Mouse (Mus musculus): ENCODE data around the gene Agk. TPM values are rescaled to one million over a fixed set of nuclear protein-coding genes. Genes with fewer than 3 reads are reported as not detected.

Gene Agk
- polyA plus RNA-seq, 1 experiment from 2014 or later, result 12.0 TPM

GRCm38 (mm10) chr6:40443281-40443928, 118.4 kb downstream of the Agk start:
- ATAC-seq (ENCODE audit: insufficient read depth), result no peak
- Histone ChIP-seq H3K4me1 (replicated peaks) (no peaks in the 10 kb centered on the region), H3K9me3 (replicated peaks) (no peaks in the 10 kb centered on the region), H3K27ac (replicated peaks) (no peak overlapping the region), H3K4me2 (no peak overlapping the region), H3K36me3 (replicated peaks) (no peaks in the 10 kb centered on the region), H3K9ac (no peak overlapping the region), H3K4me3 (replicated peaks) (no peak overlapping the region), H3K27me3 (peaks cover 34% of the 10 kb centered on the region)
- 33% methylated on average over 10 of the region's 10 CpGs for WGBS (ENCODE audit: insufficient replicate concordance)

Other genes starting within 250 kb of the Agk start
- 1.7 and 2.2 TPM in 2 replicates for gene E330009J07Rik, start 111.0 kb downstream of the Agk start, polyA plus RNA-seq (2015; fragmentation: Nextera tagmentation; extraction: Ambion mirVana)
- not detected in 2 replicates for gene Wee2, start 113.9 kb downstream of the Agk start, polyA plus RNA-seq (2015; fragmentation: Nextera tagmentation; extraction: Ambion mirVana)
- gene Ssbp1, start 146.2 kb downstream of the Agk start, polyA plus RNA-seq (2015; fragmentation: Nextera tagmentation; extraction: Ambion mirVana), result 45.7 and 53.0 TPM in 2 replicates
- not detected in 2 replicates for gene Tas2r137, start 166.1 kb downstream of the Agk start, polyA plus RNA-seq (2015; fragmentation: Nextera tagmentation; extraction: Ambion mirVana)
- not detected in 2 replicates for gene Tas2r108, start 168.4 kb downstream of the Agk start, polyA plus RNA-seq (2015; fragmentation: Nextera tagmentation; extraction: Ambion mirVana)
- not detected in 2 replicates for gene Prss37, start 194.3 kb downstream of the Agk start, polyA plus RNA-seq (2015; fragmentation: Nextera tagmentation; extraction: Ambion mirVana)
- gene Olfr461, start 229.9 kb downstream of the Agk start, polyA plus RNA-seq (2015; fragmentation: Nextera tagmentation; extraction: Ambion mirVana), result not detected in 2 replicates
- not detected in 2 replicates for gene Olfr460, start 244.3 kb downstream of the Agk start, polyA plus RNA-seq (2015; fragmentation: Nextera tagmentation; extraction: Ambion mirVana)

Data from liver, embryonic 15.5 days (tissue).